Mouse (Mus musculus): Measurements from ENCODE around the gene Armc2. TPM values are rescaled to one million over a fixed set of nuclear protein-coding genes. Genes with fewer than 3 reads are reported as not detected.
A peak's percentile ranks its signal among the peaks of the same experiment; 100 is the strongest.
"Not testable (repeated sequence)": the region's sequence is repeated elsewhere in the genome, so short reads cannot be mapped to it uniquely, and the experiment has no call there.

Gene Armc2
- total RNA-seq, 1 experiment from 2014 or later = not detected

DNA sequence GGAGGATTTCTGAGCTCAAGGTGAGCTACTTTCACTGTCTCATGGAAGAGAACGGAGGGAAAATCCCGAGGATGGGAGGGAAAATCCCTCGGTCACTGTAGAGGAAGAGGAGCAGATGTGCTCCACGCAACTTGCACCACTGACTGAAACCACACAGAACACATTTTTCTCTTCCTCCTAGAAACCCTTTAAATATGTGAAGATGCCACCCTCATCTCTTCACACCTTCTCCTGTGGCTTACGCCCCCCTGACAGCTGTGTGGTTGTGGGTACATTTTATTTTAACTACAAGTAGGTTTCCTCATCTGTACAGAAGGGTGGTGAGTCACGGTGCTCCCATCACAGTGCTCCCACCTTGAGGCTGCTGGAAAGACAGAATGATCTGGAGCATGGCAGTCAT, 34.0 kb downstream of the Armc2 start:
- no peak for ATAC-seq (ENCODE audit: extremely low read depth, insufficient number of reproducible peaks, low FRiP score, poor library complexity, severe bottlenecking)

DNA sequence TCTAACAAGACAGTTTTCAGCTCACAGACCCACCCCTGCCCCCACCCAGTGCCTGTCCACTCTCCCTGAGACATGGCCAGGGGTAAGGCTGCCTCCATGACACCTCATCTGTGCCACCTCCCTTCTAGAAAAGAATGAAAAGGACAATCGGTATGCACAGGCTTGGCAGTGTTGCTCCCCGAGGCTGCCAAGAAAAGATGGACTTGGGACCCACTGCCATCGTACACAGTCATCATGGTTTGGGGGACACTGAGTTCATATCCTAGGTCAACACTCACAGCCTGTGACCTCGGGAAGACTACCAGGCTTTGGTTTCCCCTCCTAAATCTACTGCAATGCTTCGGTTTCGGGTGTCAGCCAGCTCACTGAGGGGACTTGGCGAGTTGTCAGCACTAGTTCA, 35.4 kb downstream of the Armc2 start:
- no peak for ATAC-seq (ENCODE audit: extremely low read depth, insufficient number of reproducible peaks, low FRiP score, poor library complexity, severe bottlenecking)

DNA sequence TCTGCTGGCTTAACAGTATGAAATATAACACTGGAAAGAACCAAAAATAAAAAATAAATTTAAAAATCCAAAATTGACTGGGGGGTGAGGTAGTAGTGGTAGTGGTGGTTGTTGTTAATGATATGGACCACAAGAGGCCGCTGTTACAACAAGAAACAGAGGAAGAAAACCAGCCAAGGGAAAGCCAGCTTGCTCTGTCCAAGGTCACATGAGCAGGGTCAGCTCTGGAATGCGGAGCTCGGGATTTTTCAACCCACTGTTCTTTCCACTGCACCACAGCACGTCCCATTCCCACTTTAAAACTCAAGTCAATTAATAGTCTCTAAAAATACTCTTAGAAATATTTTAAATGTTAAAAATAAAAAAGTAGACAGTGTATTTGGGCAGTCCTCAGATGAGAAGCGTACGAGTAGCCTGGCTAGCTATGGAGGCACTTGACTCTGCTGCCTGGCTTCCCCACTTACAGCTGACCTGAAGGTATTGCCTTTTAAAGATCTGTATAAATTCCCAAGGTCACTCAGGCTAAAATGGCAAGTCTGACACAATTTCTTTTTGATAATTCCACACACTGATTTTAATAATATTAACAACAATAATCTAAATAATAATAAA, 37.4 kb downstream of the Armc2 start:
- peak; percentile 68; the same call in 1 of the 2 replicates for ATAC-seq (ENCODE audit: extremely low read depth, insufficient number of reproducible peaks, low FRiP score, poor library complexity, severe bottlenecking)

DNA sequence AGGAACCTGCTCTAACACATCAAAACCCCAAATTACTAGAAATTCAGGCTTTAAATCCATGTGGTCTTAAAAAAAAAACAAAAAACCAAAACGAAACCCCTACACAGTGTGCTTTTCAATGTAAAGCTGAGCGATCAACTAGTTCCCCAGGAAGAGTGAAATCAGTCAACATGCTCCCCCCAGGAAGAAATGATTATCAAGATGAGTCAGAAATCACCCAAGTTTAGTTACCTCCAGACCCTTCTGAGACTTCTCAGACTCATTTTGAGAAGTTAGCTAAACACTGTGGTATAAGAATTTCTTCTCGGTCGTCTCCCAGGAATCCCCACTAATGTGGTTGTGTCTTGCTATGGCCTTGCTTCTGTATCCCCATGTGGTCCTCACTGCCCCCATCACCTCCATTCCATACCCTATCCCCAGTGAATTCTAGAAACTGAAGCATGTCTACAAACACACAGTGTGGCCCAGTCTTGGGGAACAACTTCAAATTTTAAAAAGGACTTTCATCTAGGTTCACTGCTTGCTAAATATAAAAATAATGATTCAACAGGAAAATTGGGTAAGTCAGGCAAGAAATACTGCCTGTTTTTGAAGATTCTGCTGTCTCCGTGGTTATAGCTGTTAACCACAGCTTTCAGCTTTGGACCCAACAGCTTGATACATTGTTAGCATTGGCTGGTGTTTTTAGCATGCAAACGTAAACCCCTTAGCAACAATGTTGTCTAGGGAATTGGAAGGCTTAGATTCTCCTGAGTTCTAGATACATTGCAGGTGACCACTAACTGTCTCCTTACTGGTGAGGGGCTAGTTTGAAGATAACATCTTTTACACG, 39.6 kb downstream of the Armc2 start:
- ATAC-seq (ENCODE audit: extremely low read depth, insufficient number of reproducible peaks, low FRiP score, poor library complexity, severe bottlenecking) = no peak

DNA sequence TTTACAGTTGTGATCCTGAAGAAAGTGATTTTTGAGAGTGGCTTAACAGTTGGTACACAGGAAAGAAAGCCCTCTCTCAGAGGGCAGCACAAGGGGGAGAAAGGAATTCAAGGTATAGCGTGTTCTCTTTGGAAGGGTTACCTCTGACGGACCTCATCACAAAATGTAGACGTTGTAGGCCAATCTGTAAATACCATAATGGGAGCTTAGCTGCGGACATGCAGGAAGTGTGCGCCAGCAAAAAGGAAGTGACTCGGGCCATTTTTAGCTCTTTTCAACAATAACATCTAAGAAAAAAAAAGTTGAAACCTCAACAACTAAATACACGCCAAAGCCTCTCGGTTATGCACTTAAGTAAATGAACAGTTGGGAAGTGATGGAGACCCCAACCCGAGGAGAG, 45.6 kb downstream of the Armc2 start:
- ATAC-seq (ENCODE audit: extremely low read depth, insufficient number of reproducible peaks, low FRiP score, poor library complexity, severe bottlenecking) = peak; percentile 48; the same call in 1 of the 2 replicates

DNA sequence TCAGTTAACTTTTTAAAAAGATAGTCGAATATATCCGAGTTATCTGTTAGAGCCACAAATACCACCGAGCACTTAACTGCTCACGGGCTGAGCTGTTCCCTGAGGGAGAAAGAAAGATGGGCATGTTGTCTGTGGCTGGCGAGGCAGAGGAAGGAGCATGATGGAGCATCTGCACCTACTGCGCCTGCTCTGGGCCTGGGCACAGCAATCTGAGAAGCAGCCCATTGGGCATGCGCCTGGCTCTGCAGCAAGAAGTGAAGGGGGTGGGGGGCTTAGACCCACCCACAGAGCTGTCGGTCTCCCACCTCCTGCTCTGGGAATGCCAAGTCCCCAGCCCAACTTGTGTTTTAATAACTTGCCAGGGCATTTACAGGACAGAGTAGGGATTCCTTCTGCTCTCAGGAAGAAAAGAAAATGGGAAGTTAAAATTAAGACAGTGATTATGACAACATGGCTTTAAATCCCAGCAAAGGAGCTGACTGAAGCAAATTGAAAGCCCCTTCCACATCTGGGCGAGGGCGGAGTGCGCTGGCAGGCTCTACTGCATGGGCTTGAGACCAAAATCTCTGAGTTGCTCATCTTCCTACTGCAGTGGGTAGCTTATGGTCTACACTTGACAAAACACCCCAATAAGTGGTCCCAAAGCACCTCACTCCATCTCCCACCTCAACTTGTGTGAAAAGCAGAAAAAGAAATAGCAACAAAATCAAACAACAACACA, 50.2 kb downstream of the Armc2 start:
- no peak for ATAC-seq (ENCODE audit: extremely low read depth, insufficient number of reproducible peaks, low FRiP score, poor library complexity, severe bottlenecking)

DNA sequence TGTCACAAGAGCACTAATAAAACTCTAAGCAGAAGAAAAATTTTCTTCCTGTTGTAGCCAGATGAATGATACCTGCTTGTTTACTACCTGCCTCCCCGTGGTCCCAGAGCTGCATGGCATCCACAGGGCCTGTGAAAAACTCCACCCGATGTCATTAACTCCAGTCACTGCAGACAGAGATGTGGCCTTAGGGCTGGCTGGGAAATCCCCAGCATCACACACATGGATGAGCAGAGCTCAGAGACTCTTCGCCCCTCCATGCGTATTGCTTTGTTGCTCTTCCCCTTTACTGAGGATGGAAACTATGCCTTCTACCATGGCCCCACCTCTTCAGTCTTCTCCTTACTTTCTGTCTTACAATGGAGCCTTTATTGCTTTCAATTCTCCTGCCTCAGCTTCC, 55.5 kb downstream of the Armc2 start:
- peak; percentile 99 for ATAC-seq (ENCODE audit: extremely low read depth, insufficient number of reproducible peaks, low FRiP score, poor library complexity, severe bottlenecking)

DNA sequence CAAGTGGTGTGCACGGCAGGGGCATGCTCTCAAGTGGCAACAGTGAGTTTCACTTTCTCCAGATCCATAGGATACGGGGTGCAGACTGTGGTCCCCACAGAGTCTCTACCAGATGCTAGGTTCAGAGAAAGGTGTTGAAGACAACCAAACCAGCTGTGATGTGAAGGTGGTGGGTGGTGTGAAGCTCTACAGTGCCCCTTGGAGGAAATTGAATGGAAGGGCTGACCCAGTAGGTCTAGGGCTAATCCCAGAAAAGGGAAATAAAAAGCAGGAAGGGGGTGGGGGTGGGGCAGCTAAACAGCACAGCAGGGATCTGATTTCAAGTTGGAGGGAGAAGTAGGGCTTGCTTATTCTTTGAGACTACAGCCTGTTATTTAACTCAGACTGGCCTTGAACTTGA, 58.4 kb downstream of the Armc2 start:
- ATAC-seq (ENCODE audit: extremely low read depth, insufficient number of reproducible peaks, low FRiP score, poor library complexity, severe bottlenecking) = no peak

DNA sequence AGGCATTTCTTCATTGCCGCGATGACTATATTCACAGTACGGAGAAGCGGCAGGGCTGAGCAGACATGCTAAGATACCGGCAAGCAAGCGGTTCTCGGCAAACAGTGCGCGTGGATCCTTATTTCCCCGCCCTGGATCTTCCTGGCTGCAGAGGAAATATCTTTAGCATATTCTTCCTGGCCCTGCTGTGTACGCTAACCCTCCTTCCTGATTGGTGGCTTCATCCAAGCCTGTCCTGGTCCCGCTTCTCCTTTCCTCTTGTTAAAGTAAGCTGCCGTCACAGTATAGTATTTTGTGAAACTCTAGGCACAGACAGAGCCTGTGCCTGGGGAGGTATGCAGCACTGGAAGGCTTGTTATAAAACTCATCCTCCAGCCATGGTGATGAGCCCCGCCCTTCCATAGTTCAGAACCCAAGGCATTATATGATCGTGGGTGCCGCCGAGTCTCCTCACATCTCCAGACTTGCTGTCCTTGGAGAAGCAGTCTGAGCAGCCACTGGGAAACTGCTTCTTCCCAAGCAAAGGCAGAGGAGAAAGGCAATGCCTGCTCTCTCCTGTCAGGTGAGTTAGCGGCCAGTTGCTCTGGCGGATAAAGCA, 59.5 kb downstream of the Armc2 start:
- ATAC-seq (ENCODE audit: extremely low read depth, insufficient number of reproducible peaks, low FRiP score, poor library complexity, severe bottlenecking) = no peak

DNA sequence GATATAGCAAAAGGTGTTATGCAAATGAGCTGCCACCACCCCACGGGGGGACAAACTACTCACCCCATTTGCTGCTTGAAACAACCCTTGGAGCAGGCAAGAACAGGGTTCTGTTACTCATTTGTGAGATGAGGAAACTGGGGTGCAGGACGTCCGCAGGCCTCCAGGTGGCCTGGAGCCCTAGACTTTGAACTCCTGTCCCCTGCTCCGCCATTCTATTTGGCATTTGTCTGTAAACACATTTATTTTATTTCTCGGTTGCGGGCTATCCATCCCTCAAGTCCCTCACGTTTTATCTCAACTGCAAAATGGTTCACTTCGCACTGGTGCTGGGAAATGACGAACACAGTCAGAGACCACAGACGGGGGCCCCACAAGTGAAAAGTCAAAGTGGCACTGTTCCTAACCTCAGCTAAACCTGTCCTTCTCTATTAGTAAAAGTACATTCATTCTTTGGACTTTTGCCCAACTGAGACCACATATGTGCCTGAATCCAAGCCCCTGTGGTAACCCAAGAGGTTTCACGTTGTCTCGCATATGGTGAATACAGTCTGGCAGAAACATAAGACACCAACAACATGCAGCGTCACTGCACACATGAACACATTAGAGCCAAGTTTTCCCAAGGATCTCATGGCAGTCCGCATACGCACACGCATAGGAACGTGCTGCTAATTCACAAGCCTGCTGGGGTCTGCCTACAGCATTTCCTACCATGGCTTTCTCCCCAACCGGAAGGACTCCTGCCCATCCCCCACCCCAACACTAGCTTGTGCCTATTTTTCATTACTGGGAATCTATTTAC, 60.6 kb downstream of the Armc2 start:
- ATAC-seq (ENCODE audit: extremely low read depth, insufficient number of reproducible peaks, low FRiP score, poor library complexity, severe bottlenecking) = no peak

DNA sequence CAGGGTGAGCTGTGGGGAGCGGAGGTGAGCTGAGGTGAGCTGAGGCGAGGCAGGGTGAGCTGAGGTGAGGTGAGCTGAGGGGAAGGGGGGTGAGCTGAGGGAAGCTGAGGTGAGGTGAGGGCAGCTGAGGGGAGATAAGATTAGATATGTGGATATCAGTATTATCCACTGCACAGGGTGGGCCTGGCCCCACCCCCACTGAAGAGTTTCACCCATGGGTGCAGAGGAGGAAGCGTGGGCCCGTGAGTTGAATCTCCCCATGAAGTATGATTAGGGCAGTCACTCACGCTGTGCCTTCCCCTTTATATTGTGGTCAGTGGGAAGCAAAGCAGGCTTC, 64.7 kb downstream of the Armc2 start:
- 0 out of 2 replicates have a peak, but pooled peaks have one; percentile 13 for ATAC-seq (ENCODE audit: extremely low read depth, insufficient number of reproducible peaks, low FRiP score, poor library complexity, severe bottlenecking)

DNA sequence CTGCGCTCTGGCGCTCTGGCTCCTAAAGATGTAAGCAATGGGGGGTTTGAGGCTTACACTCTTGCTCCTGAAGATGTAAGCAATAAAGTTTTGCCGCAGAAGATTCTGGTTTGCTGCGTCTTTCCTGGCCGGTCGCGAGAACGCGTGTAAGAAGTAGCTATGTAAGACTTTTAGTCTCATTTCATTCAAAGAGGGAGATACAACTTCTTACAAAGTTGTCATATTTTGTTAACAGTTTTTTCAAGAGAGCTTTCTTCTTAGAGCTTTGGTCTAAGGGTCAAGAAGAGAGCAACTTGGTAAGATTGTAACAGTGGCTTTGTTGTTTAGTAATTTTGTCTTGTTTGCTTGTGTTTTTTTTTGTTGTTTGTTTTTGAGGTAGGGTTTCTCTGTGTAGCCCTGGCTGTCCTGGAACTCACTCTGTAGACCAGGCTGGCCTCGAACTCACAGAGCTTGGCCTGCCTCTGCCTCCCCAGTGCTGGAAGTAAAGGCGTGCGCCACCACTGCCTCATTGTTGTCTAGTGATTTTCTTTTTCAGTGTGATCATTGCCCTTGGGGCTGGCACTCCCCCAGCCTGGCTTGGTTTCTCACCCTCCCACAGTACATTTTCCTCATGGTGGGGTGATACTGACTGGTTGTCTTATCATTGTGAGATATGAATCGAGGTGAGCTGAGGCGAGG, 65.3 kb downstream of the Armc2 start:
- no peak for ATAC-seq (ENCODE audit: extremely low read depth, insufficient number of reproducible peaks, low FRiP score, poor library complexity, severe bottlenecking)

DNA sequence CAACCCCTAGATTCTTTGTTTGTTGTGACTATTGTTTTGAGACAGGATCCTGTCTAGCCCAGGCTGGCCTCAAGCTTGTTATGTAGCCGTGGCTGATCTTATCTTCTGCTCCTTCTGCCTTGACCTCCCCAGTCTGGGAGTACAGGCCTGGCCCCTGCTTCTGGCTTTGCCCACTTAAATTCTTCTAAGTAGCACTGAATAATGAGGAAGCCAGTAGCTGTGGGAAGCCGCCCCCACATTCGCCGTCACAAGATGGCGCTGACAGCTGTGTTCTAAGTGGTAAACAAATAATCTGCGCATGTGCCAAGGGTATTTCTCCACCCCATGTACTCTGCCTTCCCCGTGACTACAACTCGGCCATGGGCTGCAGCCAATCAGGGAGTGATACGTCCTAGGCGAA, 65.9 kb downstream of the Armc2 start:
- not testable (repeated sequence) for ATAC-seq (ENCODE audit: extremely low read depth, insufficient number of reproducible peaks, low FRiP score, poor library complexity, severe bottlenecking)

DNA sequence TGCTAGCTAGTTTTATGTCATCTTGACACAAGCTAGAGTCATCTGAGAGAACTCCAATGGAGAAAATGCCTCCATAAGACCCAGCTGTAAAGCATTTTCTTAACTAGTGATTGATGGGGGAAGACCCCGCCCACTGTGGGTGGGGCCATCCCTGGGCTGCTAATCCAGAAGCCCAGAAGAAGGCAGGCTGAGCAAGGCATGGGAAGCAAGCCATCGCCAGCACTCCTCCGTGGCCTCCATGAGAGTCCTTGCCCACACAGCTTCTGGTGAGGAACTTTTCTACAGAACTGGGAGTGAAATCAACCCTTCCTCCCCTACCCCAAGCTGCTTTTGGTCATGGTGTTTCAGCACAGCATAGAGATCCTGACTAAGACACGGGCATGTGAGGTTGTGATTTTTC, 79.2 kb downstream of the Armc2 start:
- no peak for ATAC-seq (ENCODE audit: extremely low read depth, insufficient number of reproducible peaks, low FRiP score, poor library complexity, severe bottlenecking)

DNA sequence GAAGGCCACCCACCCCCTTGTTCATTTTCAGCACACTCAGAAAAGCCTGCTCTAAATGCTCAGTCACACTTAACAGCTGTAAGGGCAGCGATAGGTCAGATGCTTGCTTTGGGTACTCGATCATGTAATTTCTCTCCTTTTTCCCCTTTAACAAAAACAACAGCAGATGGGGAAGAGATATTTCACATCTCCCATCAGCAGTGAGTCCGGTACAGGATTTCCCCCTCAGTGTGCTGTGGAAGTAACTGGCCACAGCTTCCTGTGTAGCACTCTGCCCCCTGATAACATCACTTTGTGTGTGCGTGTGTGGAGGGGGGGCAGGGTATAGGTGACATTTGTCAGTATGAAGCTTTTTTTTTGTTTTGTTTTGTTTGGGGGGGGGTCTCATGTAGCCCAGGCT, 81.1 kb downstream of the Armc2 start:
- peak; percentile 70 for ATAC-seq (ENCODE audit: extremely low read depth, insufficient number of reproducible peaks, low FRiP score, poor library complexity, severe bottlenecking)

DNA sequence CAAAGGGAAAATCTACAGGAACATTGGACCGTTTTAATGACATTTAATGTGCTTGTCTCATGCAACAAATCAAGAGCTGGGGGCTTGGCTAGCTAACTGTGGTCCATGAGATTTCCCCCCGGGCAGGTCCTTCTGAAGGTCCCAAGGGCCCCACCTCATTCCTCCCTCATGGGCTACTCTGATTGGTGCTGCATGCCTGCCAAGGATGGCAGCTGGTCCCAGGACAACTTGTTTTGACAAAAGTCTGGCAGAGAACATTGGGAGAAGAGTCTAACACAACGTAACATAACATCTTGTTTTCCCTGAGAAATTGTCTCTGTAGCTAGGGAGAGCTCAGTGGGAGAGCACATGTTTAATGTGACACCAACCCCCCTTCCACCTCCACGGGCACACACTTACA, 82.1 kb downstream of the Armc2 start:
- ATAC-seq (ENCODE audit: extremely low read depth, insufficient number of reproducible peaks, low FRiP score, poor library complexity, severe bottlenecking) = no peak

DNA sequence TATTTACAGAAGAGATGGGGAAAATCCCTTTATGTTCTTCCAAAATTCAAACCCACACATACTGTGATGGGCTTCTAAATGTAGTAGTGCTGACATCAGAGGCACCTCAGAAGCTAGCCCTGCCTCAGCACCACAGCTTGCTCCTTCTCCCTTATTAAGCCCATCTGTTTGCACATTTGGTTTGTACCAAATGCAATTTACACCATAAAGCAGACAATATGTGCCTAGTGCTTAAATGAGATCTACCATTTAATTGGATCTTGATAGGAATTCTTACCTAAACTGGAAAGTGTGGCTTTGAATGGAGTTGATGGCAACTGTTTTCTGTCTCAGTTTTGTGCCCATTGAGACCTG, 82.8 kb downstream of the Armc2 start:
- no peak for ATAC-seq (ENCODE audit: extremely low read depth, insufficient number of reproducible peaks, low FRiP score, poor library complexity, severe bottlenecking)

DNA sequence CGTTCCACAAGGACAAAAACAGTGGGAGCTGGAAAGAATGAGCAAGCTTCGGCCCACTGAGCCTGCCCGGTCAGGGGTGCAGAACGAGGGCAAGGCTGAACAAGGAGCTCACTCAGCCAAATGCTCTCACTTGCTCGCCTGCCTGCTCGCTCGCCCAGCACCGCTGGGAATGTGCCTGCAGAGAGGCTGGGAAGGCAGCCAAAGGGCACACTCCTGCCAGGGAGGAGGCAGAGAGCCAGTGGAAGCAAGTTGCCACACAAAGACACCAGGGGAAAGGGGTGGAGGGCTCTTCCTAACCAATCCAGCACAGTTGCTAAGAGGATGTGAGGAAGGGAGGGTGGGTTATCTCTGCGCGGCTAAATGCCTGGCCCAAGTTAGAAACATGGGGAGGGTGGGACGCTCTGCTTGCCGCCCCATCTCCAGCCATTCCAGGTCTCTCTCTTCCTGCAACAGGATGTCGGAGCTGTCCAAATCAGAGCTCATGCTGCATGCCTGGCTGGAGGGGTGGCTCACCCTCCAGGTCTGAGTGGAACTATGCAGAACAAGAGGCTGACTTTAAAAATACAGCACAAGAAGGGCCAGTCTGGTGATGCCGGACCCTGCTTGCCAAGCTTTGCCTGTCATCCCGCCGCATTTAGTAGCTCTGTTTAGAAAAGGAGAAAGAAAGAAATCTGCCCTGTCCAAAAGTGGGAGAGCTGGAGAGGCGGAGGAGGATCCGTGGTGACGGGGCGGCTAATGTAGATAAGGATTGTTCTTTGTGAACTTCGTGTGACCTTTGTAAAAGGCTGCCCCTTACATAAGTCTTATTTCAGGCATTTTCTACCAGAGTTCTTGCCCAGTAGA, 83.4 kb downstream of the Armc2 start:
- no peak for ATAC-seq (ENCODE audit: extremely low read depth, insufficient number of reproducible peaks, low FRiP score, poor library complexity, severe bottlenecking)

All from neutrophil, adult 5-6 weeks (primary cell).